Mouse (Mus musculus) stomach, embryonic 14.5 days (tissue): ENCODE measurements at regions not wholly inside any gene's neighbourhood (a gene's known extent, or its start where the extent isn't known, plus 50 kb on each side); places are given as distances from the start of the nearest gene placed in this dataset.

Experiments
- ATAC-seq: fragments of 200-750 bp; cut with Nextera tagmentation; 2 replicates; pipeline ENCODE4 v1.8.0; 2017; ENCODE audit warnings: low read depth, moderate TSS enrichment; ENCODE audit not compliant: insufficient number of reproducible peaks, insufficient read depth, low FRiP score
- H3K27ac ChIP-seq: fragments of 300-500 bp; sonication (generic); 2 replicates; pipeline ENCODE4 v1.5.1; 2014; ENCODE audit warnings: mild to moderate bottlenecking, low read length, moderate library complexity, mixed read lengths
- H3K27me3 ChIP-seq: fragments of 300-500 bp; sonication (generic); 2 replicates; pipeline ENCODE4 v1.6.1; 2014; ENCODE audit warnings: low read length, control low read depth, mixed read lengths; ENCODE audit not compliant: control insufficient read depth, insufficient read depth
- H3K36me3 ChIP-seq: fragments of 300-500 bp; sonication (generic); 2 replicates; pipeline ENCODE4 v1.6.1; 2014; ENCODE audit warnings: mild to moderate bottlenecking, control low read depth, low read length, moderate library complexity, mixed read lengths; ENCODE audit not compliant: control insufficient read depth, insufficient read depth
- H3K4me1 ChIP-seq: fragments of 300-500 bp; sonication (generic); 2 replicates; pipeline ENCODE4 v1.6.1; 2014; ENCODE audit warnings: low read length, control low read depth, mixed read lengths; ENCODE audit not compliant: control insufficient read depth, insufficient read depth
- H3K4me2 ChIP-seq: fragments of 300-500 bp; sonication (generic); replicated peaks from 2 replicates; pipeline ENCODE4 v1.6.1; 2014; ENCODE audit warnings: low read depth, low read length, control low read depth
- H3K4me3 ChIP-seq: fragments of 300-500 bp; sonication (generic); 2 replicates; pipeline ENCODE4 v1.5.1; 2014; ENCODE audit warnings: low read depth, low read length, control low read depth
- H3K9ac ChIP-seq: fragments of 300-500 bp; sonication (generic); replicated peaks from 2 replicates; pipeline ENCODE4 v1.6.1; 2014; ENCODE audit warnings: low read depth, mild to moderate bottlenecking, control low read depth, low read length, moderate library complexity, mixed read lengths
- H3K9me3 ChIP-seq: fragments of 300-500 bp; sonication (generic); 2 replicates; pipeline ENCODE4 v1.6.1; 2016; ENCODE audit warnings: low read depth, low read length, control low read depth; ENCODE audit not compliant: control insufficient read depth
- WGBS: fragments of 180-500 bp; shearing (Covaris S2); extraction: QIAGEN DNeasy Blood & Tissue Kit; methylation state at CpG from one replicate; pipeline ENCODE4 v1.1.7; 2014; 5-methylcytosine and 5-hydroxymethylcytosine counted together

- no peak for ATAC-seq
- no peaks in the 10 kb centered on the region for H3K36me3 ChIP-seq
- H3K27me3 ChIP-seq: no peaks in the 10 kb centered on the region
- H3K9me3 ChIP-seq: no peaks in the 10 kb centered on the region
- H3K4me1 ChIP-seq: no peaks in the 10 kb centered on the region
- H3K27ac ChIP-seq: no peak overlapping the region
- H3K4me2 ChIP-seq: no peak overlapping the region
- 78% methylated on average over 1 of the region's 1 CpGs for WGBS
- no peak overlapping the region for H3K4me3 ChIP-seq
- no peak overlapping the region for H3K9ac ChIP-seq
Observed at GRCm38 (mm10) chr13:5740805-5741204, 120.5 kb upstream of the Klf6 start.

GRCm38 (mm10) chr13:5744949-5745348 is 116.3 kb upstream of the Klf6 start:
- H3K9me3 ChIP-seq: no peaks in the 10 kb centered on the region
- ATAC-seq: no peak
- 81% methylated on average over 6 of the region's 6 CpGs for WGBS

GRCm38 (mm10) chr13:5757176-5757575 is 104.1 kb upstream of the Klf6 start:
- Histone ChIP-seq H3K4me1 (no peaks in the 10 kb centered on the region), H3K4me3 (no peak overlapping the region), H3K27ac (no peak overlapping the region), H3K4me2 (no peak overlapping the region), H3K9me3 (no peaks in the 10 kb centered on the region), H3K36me3 (no peaks in the 10 kb centered on the region), H3K27me3 (no peaks in the 10 kb centered on the region), H3K9ac (no peak overlapping the region)
- no peak for ATAC-seq
- WGBS: 94% methylated on average over 3 of the region's 3 CpGs

More at GRCm38 (mm10) chr13:5744949-5745348, 116.3 kb upstream of the Klf6 start:
- Histone ChIP-seq H3K4me2 (no peak overlapping the region), H3K4me3 (no peak overlapping the region), H3K27me3 (no peaks in the 10 kb centered on the region), H3K9ac (no peak overlapping the region), H3K4me1 (no peaks in the 10 kb centered on the region), H3K27ac (no peak overlapping the region), H3K36me3 (no peaks in the 10 kb centered on the region)

- Histone ChIP-seq H3K9me3 (no peaks in the 10 kb centered on the region), H3K27ac (no peak overlapping the region), H3K4me2 (no peak overlapping the region), H3K4me1 (no peaks in the 10 kb centered on the region), H3K36me3 (no peaks in the 10 kb centered on the region), H3K9ac (no peak overlapping the region), H3K27me3 (no peaks in the 10 kb centered on the region), H3K4me3 (no peak overlapping the region)
- ATAC-seq: no peak
- 62% methylated on average over 1 of the region's 1 CpGs for WGBS
Observed at GRCm38 (mm10) chr13:5757963-5758362, 103.3 kb upstream of the Klf6 start.

- H3K36me3 ChIP-seq: no peaks in the 10 kb centered on the region
- H3K9me3 ChIP-seq: no peaks in the 10 kb centered on the region
- H3K27me3 ChIP-seq: no peaks in the 10 kb centered on the region
- no peak overlapping the region for H3K4me3 ChIP-seq
- H3K4me2 ChIP-seq: no peak overlapping the region
- H3K9ac ChIP-seq: no peak overlapping the region
- H3K4me1 ChIP-seq: no peaks in the 10 kb centered on the region
- no peak for ATAC-seq
- no peak overlapping the region for H3K27ac ChIP-seq
Observed at GRCm38 (mm10) chr13:5760030-5760429, 101.3 kb upstream of the Klf6 start.

- 57% methylated on average over 6 of the region's 6 CpGs for WGBS
- ATAC-seq: no peak
- H3K9me3 ChIP-seq: no peaks in the 10 kb centered on the region
- no peak overlapping the region for H3K9ac ChIP-seq
- no peak overlapping the region for H3K4me2 ChIP-seq
- H3K4me3 ChIP-seq: no peak overlapping the region
- H3K36me3 ChIP-seq: no peaks in the 10 kb centered on the region
- H3K4me1 ChIP-seq: no peaks in the 10 kb centered on the region
- H3K27ac ChIP-seq: no peak overlapping the region
- no peaks in the 10 kb centered on the region for H3K27me3 ChIP-seq
Observed at GRCm38 (mm10) chr13:5766394-5766793, 94.9 kb upstream of the Klf6 start.

- Histone ChIP-seq H3K4me1 (no peaks in the 10 kb centered on the region), H3K27me3 (no peaks in the 10 kb centered on the region), H3K36me3 (no peaks in the 10 kb centered on the region), H3K9ac (no peak overlapping the region), H3K4me3 (no peak overlapping the region), H3K27ac (no peak overlapping the region), H3K4me2 (no peak overlapping the region), H3K9me3 (no peaks in the 10 kb centered on the region)
- no peak for ATAC-seq
- 80% methylated on average over 1 of the region's 1 CpGs for WGBS
Observed at GRCm38 (mm10) chr13:5767202-5767601, 94.1 kb upstream of the Klf6 start.

GRCm38 (mm10) chr13:5768699-5769098 is 92.6 kb upstream of the Klf6 start:
- Histone ChIP-seq H3K27ac (0 out of 2 replicates have a peak overlapping the region, but pooled peaks have one; percentile 10), H3K36me3 (no peaks in the 10 kb centered on the region), H3K4me1 (no peaks in the 10 kb centered on the region), H3K4me3 (no peak overlapping the region), H3K4me2 (no peak overlapping the region), H3K27me3 (no peaks in the 10 kb centered on the region), H3K9me3 (no peaks in the 10 kb centered on the region), H3K9ac (no peak overlapping the region)
- ATAC-seq: no peak
- WGBS: 97% methylated on average over 2 of the region's 2 CpGs
